Mouse (Mus musculus) neural tube, embryonic 10.5 days (tissue): ENCODE measurements around the gene Ifna14.
"Not testable (repeated sequence)": the region's sequence is repeated elsewhere in the genome, so short reads cannot be mapped to it uniquely, and the experiment has no call there.

ENCODE experiments used
- DNase-seq: peaks from one replicate; pipeline ENCODE4 v3.0.0-alpha.2; 2017; ENCODE audit warnings: low spot score; ENCODE audit errors: extremely low spot score

Ifna14 gene

DNA sequence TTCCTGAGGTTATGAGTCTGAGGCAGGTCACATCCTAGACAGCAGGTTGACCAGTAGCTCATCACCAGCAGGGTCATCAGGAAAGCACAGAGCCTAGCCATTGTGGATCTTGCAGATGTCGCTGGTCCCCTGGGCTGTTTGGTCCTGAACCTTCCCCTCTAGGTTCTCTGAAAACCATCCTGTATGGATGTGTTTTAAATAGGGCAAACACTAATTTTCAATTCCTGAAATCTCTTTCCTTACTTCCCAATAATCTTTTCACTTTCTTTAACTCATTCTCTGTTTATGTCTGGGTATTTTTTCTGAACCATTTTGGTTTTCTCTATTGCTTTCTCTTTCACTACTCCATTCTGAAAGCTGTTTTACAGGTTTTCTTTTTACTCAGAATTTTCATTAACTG lies at the start of gene Ifna14:
TSS of gene Ifna14 (minus strand) at position 101 of the 400 bp plus-strand sequence.
- no peak for DNase-seq

DNA sequence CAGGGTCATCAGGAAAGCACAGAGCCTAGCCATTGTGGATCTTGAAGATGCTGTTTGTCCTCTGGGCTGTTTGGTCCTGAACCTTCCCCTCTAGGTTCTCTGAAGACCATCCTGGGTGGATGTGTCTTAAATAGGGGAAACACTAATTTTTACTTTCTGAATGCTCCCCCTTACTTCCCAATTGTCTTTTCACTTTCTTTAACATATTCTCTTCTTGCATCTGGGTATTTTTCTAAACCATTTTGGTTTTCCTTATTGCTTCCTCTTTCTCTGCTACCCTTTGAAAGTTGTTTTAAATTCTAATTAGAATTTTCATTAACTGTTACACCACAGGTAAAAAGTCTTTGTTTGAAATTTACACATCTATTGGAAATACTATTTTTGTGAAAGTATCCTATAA lies 31.7 kb upstream of the Ifna14 start, which contains the start of gene Ifna12:
TSS of gene Ifna12 (minus strand) at position 101 of the 400 bp plus-strand sequence.
- no peak for DNase-seq

DNA sequence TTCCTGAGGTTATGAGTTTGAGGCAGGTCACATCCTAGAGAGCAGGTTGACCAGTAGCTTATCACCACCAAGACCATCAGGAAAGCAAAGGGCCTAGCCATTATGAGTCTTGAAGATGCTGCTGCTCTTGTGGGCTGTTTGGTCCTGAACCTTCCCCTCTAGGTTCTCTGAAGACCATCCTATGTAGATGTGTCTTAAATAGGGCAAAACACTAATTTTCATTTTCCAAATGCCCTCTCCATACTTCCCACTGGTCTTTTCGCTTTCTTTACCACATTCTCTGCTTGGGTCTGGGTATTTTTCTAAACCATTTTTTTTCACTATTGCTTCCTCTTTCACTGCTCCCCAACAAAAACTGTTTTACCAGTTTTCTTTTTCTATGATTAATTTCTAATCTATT lies 20.7 kb upstream of the Ifna14 start, which contains the start of gene Ifna9:
TSS of gene Ifna9 (minus strand) at position 101 of the 400 bp plus-strand sequence.
- DNase-seq: no peak

DNA sequence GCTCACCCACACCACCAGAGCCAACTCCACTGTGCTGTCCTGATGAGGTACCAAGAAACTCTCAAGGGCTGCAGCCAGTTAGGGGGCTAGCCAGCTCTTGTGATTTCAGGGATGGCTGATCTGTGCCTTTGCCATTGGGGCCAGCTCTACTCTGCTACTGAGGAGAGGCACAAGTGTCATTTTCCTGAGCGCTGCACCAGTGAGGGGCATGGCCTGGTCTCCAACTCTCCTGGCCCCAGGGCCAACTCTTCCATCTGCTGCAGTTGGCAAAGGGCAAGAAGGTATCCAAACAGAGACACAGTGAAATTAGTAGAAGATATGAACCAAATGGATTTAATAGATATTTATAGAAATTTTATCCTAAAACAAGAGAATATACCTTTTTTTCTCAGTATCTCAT lies 9.8 kb downstream of the Ifna14 start:
- DNase-seq: no peak

DNA sequence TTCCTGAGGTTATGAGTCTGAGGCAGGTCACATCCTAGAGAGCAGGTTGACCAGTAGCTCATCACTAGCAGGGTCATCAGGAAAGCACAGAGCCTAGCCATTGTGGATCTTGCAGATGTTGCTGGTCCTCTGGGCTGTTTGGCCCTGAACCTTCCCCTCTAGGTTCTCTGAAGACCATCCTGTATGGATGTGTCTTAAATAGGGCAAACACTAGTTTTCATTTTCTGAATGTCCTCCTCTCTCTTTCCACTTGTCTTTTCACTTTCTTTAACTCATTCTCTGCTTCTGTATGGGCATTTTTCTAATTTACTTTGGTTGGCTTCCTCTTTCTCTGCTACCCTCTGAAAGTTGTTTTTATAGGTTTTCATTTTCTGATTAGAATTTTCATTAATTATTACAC lies 13.5 kb downstream of the Ifna14 start, which contains the start of gene Ifna15:
TSS of gene Ifna15 (minus strand) at position 101 of the 400 bp plus-strand sequence.
- DNase-seq: not testable (repeated sequence)

DNA sequence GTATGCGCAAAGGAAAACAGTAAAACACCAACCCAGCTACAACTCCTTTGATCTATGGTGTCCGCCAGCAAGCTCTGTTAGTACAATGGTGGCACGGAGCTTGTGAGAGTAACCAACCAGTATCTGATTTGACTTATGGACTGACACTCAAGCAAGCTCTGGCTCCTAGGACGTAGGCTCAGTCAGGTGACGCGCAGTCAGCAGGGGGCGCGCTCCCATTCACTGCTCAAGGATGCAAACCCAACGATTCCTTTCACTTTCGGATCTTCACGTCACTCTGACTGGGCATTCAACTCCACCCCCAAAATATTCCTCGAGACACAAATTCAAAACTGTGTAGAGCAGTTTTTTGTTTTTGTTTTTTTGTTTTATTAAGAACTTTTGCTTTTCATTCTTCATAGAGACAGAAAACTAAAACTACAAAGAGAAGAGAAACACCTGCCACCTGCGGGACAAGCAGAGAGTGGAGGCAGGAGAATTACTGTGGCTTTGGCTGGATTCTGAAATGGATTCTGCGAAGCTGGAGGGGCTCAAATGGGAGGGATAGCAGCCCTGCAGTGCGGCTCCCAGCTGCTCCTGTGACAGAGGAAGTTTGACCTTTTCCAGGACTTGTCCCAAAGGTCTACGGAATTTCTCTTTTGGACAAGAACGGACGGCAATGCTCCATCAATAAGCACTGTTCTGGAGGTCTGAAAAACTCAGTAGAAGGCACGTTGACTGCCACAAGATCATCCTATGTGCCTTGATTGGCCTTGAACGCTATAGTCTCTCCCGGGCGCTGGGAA lies 21.2 kb downstream of the Ifna14 start:
- DNase-seq: peak; percentile 62

DNA sequence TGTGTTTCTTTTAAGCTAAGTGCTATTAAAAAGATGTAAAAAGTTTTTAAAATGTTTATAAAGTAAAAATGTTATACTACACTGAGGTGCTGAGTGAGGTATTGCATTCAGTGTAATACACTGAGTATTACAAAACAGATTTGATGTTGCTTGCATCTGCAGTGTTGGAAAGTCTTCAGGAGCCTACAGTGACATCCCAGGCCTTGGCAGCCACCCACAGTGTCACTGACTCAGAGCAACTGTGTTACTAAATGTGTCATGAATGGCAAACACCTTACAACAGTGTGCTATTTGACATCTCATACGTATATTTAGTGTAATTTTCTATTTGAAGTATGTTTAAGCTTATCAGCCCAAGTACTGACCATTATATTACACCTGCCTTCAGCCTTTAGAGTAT lies 23.6 kb downstream of the Ifna14 start:
- DNase-seq: no peak

DNA sequence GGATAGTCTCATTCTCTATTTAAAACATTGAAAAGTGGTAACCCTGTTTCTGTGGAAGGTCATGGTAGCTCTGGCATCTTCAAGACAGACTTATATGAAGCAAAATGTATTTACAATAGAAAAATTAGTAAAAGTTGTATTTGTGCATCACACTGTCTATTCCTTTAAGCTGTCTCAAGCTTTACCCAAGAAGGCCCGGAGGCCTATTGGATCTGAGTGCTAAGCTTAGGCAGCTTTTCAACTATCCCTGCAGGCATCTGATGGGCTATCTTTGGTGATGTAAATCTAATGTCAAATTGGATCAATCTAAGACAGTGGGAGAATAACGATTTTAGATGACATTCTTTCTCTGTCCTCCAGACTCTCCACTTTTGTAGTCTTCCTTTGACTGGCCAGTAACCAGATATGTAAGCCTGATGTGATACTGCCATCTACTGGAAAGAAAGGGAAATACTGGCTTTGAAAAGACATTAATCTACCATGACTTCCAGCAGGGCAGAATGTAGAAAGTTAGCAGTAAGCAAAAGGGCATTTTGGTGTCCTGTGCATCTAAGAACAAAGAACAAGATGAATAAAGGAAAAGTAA lies 27.9 kb downstream of the Ifna14 start:
- DNase-seq: no peak

DNA sequence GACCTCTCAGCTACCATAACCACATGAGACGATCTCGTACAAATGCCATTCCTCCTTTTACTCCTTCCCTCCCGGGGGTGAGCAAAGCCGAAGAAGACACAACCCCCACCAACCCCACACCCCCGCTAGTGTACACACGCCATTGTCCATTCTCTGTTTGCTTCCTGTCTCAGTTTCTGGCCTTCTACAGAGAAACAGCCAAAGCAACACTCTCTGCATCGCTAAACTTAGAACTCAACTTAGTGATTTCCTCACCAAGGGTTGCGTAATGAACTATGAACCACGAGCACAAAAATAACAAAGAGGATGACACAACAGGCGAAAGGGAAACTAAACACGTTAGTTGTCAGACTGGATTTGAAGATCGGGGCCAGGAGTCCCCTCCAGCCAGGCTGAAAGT lies 34.3 kb downstream of the Ifna14 start:
- no peak for DNase-seq

DNA sequence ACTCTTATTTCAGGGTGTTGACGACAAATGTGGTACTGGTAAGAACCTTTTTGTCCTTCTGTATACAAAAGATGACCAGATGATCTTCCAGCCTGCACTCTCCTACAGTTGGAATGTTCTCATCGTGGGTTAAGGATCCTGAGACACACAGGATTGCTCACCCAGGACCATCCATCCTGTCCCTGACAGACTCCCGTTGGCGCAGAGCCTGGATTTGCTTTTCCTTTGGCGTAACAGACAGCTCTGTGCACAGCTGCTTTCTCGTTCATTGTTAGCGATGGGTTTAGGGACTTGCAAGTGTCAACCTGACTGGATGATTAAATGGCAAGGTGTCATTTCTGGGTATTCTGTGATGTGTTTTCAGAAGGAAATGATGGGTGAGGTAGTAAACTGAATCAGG lies 35.0 kb downstream of the Ifna14 start:
- no peak for DNase-seq

DNA sequence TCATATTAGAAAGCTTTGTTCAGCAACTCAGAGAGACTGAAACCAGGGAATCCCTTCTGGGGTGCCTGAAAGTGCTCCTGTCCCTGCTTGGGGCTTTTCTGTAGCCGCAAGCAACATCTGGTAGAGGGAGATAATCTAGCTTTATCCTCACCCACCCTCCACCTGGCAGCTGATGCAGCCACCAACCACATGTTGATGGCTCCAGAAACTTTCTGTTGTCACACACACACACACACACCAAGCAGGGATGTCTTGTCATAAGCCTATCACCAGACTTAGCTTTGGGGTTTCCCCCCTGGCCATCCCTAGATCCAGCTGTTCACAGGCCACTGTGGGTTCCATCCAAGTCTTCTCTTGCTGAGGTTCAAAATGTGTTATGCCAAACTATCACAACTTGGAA lies 35.9 kb downstream of the Ifna14 start:
- no peak for DNase-seq

DNA sequence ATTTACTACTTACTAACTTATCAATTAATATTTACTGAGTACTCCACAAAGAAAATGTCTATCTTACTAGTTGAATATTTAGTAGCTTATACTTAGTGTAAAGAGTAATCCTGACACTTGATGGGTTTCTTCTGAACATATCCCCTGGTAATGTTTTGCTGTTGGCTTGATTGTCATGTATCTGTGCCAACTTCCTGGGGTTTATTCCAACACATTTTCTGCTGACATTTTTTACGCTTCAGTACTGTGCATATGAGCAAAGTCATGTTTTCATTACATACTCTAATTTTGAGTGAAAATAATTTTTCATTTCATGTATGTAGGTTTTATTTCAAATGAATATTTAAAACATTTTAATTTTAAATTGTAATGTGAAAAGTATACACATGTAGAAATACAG lies 36.7 kb downstream of the Ifna14 start:
- DNase-seq: no peak

DNA sequence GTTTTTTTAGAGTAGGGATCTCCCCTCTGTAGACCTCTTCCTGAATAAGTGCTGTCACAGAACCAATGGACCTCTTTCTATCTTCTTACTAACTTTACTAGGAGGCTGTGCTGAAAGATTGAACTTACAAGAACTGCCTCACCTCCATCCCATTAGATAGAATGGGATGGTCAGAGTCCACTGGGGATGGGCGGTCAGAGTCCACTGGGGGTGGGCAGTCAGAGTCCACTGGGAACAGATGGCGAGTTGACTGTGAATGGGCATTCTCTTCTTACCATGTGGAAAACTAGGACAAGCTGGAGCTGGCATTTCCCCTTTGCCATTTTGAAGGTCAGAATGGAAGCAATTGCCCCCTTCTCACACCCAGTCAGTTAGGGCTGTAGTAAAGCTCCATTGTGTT lies 38.1 kb downstream of the Ifna14 start:
- no peak for DNase-seq

DNA sequence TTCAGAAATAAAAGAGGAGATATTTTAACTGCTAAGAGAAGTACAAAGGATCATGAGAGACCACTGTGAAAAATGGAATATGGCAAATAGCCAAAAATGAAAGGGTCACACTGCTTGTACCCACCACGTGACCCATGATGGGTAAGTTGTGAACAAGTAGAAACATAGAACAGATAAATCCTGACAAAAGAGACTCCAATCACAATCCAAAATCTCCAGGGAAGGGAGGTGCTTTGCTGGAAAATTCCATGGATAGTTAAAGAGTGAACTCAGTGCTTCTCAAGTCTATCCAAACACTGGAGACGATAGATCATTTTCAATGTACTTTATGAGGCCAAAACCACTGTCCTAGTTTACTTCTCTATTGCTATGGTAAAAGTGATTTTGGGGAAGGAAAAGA lies 40.7 kb downstream of the Ifna14 start:
- DNase-seq: no peak

DNA sequence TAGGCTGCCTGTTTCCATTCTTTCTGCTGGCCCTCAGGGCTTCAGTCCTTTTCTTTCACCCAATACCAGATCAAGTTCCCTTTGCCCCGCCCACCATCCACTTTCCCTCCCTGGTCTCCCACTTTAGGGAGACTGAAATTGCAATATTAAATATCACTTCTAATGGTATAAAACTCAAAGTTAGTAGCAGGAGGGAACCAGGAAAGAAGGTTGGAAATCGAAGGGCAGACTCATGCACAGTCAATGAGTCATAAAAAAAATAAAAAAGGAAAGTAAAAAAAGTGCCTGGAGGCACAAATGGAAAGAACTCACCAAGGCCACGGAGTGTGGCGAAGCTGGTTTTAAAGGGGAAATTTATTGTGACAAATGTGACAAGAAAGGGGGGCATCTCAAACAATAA lies 41.3 kb downstream of the Ifna14 start:
- no peak for DNase-seq

DNA sequence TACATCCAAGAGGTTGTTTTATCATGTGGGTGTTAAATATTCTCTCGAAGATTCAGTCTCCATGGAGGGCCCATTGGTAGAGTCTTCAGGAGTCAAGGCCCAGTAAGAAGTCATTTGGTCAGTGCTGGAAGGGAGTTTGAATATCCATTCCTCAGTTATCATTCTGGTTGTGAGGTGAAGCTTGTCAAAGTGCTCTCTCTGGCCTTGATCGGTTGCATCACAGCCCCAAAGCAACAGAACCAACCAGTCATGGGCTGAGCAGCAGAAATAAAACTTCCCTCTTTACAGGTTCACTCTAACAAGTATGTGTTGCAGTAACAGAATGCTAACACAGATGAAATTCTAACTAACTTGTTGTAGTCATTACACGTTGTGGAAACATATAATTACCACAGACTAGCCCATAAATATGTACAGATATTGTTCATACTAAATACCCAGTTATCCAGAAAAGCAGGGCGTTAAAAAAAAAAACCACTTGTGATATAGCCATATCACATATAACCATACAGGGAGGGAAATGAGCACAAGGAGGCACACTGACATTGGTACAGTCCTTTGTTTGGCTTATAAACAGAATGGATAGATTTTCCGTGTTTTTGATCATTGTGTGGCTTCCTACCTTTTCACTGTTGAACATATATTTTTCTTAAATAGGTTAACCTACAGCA lies 45.1 kb downstream of the Ifna14 start:
- no peak for DNase-seq

DNA sequence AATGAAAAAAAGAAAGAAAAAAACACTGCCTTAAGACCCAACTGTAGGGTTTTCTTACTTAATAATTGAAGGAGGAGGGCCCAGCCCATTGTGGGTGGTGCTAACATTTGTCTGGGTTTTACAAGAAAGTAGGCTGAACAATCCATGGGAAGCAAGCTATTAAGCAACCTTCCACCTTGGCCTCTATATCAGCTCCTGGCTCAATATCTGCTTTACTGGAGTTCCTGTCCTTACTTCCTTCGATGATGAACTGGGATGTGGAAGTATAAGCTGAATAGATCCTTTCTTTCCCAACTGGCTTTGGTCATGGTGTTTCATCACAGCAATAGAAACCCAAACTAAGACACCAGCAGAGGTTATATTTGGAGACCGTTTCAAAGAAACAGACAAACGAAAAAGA lies 46.2 kb downstream of the Ifna14 start:
- no peak for DNase-seq

DNA sequence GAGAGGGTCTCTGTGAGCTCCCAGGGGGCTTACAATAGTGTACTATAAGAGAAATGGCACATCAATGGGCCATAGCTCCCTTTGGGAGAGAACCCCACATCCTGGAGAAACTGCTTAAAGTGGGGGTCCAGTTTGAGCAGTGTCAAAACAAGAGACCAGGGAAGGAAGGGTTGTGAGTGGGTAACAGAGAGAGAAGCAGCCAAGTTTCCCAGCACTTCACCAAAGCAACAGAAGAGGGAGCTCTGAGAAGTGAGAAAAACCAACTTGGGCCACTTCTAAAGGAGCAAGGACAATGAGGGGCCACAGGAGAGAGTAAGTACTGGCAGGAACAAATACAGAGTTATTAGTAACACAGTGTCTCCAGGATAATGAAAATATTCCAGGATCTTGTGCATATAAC lies 48.4 kb downstream of the Ifna14 start:
- DNase-seq: no peak

DNA sequence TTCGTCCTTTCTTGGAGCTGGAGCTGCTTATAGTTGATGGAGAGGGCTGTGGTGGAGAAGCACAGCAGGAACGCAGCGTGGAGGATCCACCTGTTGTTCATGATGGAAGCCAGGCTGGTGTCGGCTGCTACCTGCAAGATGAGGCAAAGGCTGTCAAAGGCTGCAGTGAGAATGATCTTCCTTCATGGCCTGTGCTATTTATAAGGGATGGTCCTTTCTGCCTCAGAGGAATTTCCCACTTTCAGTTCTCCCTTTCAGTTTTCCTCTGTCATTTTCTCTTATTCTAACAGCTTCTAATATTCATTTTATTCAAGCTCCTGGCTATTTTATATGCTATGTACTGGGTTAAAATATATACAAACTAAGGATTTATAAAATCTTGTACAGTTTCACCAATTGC lies 48.9 kb downstream of the Ifna14 start, which contains the start of gene Ifnb1:
TSS of gene Ifnb1 (minus strand) at position 101 of the 400 bp plus-strand sequence.
- no peak for DNase-seq
